In the genomic region with DNA sequence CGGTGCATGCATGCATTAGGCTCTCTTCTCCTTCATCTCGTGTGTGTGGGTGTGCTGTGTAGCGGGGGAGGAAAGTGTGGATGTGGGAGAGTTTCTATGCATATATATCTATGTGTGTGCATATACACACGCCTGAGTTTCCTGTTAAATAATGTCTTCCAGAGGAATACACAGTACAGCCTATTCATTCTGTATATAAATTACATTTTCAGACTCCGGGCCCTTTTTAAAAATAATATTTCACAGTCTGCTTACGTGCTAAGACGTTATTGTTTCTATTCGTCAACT, we compare ENCODE assay signal across 9 mouse cellular contexts. TPM values are rescaled to one million over a fixed set of nuclear protein-coding genes. Genes with fewer than 3 reads are reported as not detected.
A peak's percentile ranks its signal among the peaks of the same experiment; 100 is the strongest.
DNase-seq lines count a peak whose midpoint lies in the region; ATAC-seq and TF ChIP-seq lines count a peak whose summit lies in the region.
"Had no signal": no experiment of that assay in that cellular context is flagged by ENCODE, and none has a peak within 500 bp of the region (broad histone marks: within the 10 kb centered on the region; RNA-seq: fewer than 3 reads in every experiment).

No protein-coding gene starts in this region.

- intact Hi-C loops in heart, adult 2 months (cut with DNase I): loop anchor here (2.0 kb wide), 3 partner anchors 30 to 152 kb away; partner anchors contain the start of genes Cog7, Ears2 and Ubfd1

- H3K27me3 ChIP-seq in heart, adult 2 months (ENCODE audit: control insufficient read depth, insufficient read depth, low read length): no peaks in the 10 kb centered on the region
- no peaks in the 10 kb centered on the region for H3K27me3 ChIP-seq in thymus, adult 2 months (ENCODE audit: control insufficient read depth, insufficient read depth, low read length)
- no peaks in the 10 kb centered on the region for H3K27me3 ChIP-seq in liver, embryonic 13.5 days

- no peaks in the 10 kb centered on the region for H3K9me3 ChIP-seq in liver, embryonic 13.5 days (replicated peaks)

- ATAC-seq in liver, embryonic 13.5 days (ENCODE audit: low read depth): no peak; the same call in 1 of the 2 replicates

- DNase-seq in heart, adult 2 months: no peak
- no peak for DNase-seq in heart, adult 8-10 months (ENCODE audit: low spot score)
- DNase-seq in thymus, adult 2 months: no peak
- no peak for DNase-seq in thymus, postnatal 0 days (ENCODE audit: low spot score)
- DNase-seq in liver, embryonic 13.5 days: no peak
- no peak for DNase-seq in urinary bladder, postnatal 4 days (ENCODE audit: low spot score in 2 of 2)
- DNase-seq in cerebellum, postnatal 4 days (ENCODE audit: low spot score in 2 of 2): no peak
- DNase-seq in frontal cortex, postnatal 25 days (ENCODE audit: low spot score in 2 of 2): no peak

- peak overlapping the region; percentile 94 for H3K9ac ChIP-seq in heart, adult 2 months (ENCODE audit: low read depth, low read length)
- peak overlapping the region; percentile 87 for H3K9ac ChIP-seq in liver, embryonic 13.5 days

- H3K36me3 ChIP-seq in heart, adult 2 months (ENCODE audit: control insufficient read depth, insufficient read depth, low read length): peaks cover 13% of the 10 kb centered on the region; the same call in 1 of the 2 replicates
- peaks cover 24% of the 10 kb centered on the region for H3K36me3 ChIP-seq in thymus, adult 2 months (ENCODE audit: control insufficient read depth, insufficient read depth, low read length)
- H3K36me3 ChIP-seq in liver, embryonic 13.5 days: peaks cover 49% of the 10 kb centered on the region

- no peak for TF ChIP-seq CTCF in heart, adult 2 months (IDR thresholded peaks at IDR 0.05)
- no peak for TF ChIP-seq CTCF in thymus, adult 2 months (IDR thresholded peaks at IDR 0.05; ENCODE audit: borderline replicate concordance, control insufficient read depth, extremely low read depth, insufficient read depth, low read length, poor library complexity)

- peak overlapping the region; percentile 70 for H3K4me2 ChIP-seq in liver, embryonic 13.5 days

- 10% methylated on average over 8 of the region's 8 CpGs for WGBS in heart, adult 2 months
- WGBS in thymus, adult 2 months: 9% methylated on average over 8 of the region's 8 CpGs
- WGBS in liver, embryonic 13.5 days (ENCODE audit: insufficient replicate concordance): 11% methylated on average over 8 of the region's 8 CpGs

- TF ChIP-seq POLR2A in heart, adult 2 months (IDR thresholded peaks at IDR 0.05; ENCODE audit: insufficient read depth, low read depth, low read length): no peak
- TF ChIP-seq POLR2A in thymus, adult 2 months (IDR thresholded peaks at IDR 0.05; ENCODE audit: control insufficient read depth, extremely low read depth, insufficient read depth, low read length, poor library complexity): no peak

- no peaks in the 10 kb centered on the region for H3K4me1 ChIP-seq in heart, adult 2 months (ENCODE audit: control insufficient read depth, insufficient read depth, low read length)
- peaks cover 2% of the 10 kb centered on the region; the same call in 1 of the 2 replicates for H3K4me1 ChIP-seq in thymus, adult 2 months (replicated peaks; ENCODE audit: control insufficient read depth, insufficient read depth, low read length)
- peaks cover 24% of the 10 kb centered on the region for H3K4me1 ChIP-seq in liver, embryonic 13.5 days (replicated peaks)

- no peak for TF ChIP-seq EP300 in heart, adult 2 months (IDR thresholded peaks at IDR 0.05; ENCODE audit: insufficient read depth, low read depth, low read length)

- peak overlapping the region; percentile 87 for H3K27ac ChIP-seq in heart, adult 2 months
- H3K27ac ChIP-seq in thymus, adult 2 months (ENCODE audit: control insufficient read depth, insufficient read depth, low read length): no peak overlapping the region
- H3K27ac ChIP-seq in liver, embryonic 13.5 days: peak overlapping the region; percentile 84

- peak overlapping the region; percentile 96 for H3K4me3 ChIP-seq in heart, adult 2 months
- H3K4me3 ChIP-seq in thymus, adult 2 months (ENCODE audit: control insufficient read depth, insufficient read depth, low read length): peak overlapping the region; percentile 71
- H3K4me3 ChIP-seq in liver, embryonic 13.5 days (replicated peaks): peak overlapping the region; percentile 87

- H3K79me2 ChIP-seq in heart, adult 2 months (replicated peaks; ENCODE audit: control insufficient read depth, insufficient read depth, low read length): no peaks in the 10 kb centered on the region

RNA-seq across cellular contexts. Expression of gene Dctn5, which starts 0.4 kb away (rescaled TPM):
- 10 to 100 TPM; 25.3 to 26.1 TPM for total RNA-seq in heart, adult 2 months (2021)
- 40.5 and 55.8 TPM in 2 replicates for polyA plus RNA-seq in heart, adult 2 months (2012; rRNA removed)
- 10 to 100 TPM; 28.6 to 29.8 (median 29.1) TPM for total RNA-seq in heart, adult 8-10 months (2022)
- polyA plus RNA-seq in thymus, adult 2 months (2012; rRNA removed): 99.5 and 130 TPM in 2 replicates
- polyA plus RNA-seq in thymus, postnatal 0 days (2015; fragmentation: Nextera tagmentation; extraction: Ambion mirVana): 108 TPM in 2 replicates
- 54.7 and 55.9 TPM in 2 replicates for polyA plus RNA-seq in liver, embryonic 13.5 days (2015; fragmentation: Nextera tagmentation; extraction: Ambion mirVana)

RNA-seq across cellular contexts. Expression of gene Palb2, which starts 0.5 kb away (rescaled TPM):
- total RNA-seq in heart, adult 2 months (2021): under 1 TPM; 0.55 to 0.63 TPM
- polyA plus RNA-seq in heart, adult 2 months (2012; rRNA removed): 0.74 and 0.94 TPM in 2 replicates
- 1 to 10 TPM in 2 of 4 experiments, under 1 TPM in 2; 0.38 to 1.2 (median 1.0) TPM for total RNA-seq in heart, adult 8-10 months (2022)
- 5.9 and 6.1 TPM in 2 replicates for polyA plus RNA-seq in thymus, adult 2 months (2012; rRNA removed)
- 16.5 and 16.9 TPM in 2 replicates for polyA plus RNA-seq in thymus, postnatal 0 days (2015; fragmentation: Nextera tagmentation; extraction: Ambion mirVana)
- 13.5 and 16.0 TPM in 2 replicates for polyA plus RNA-seq in liver, embryonic 13.5 days (2015; fragmentation: Nextera tagmentation; extraction: Ambion mirVana)

RNA-seq across cellular contexts. Expression of gene Plk1, which starts 26.0 kb away (rescaled TPM):
- total RNA-seq in heart, adult 2 months (2021): under 1 TPM; 0.50 to 0.59 TPM
- 0.68 and 0.85 TPM in 2 replicates for polyA plus RNA-seq in heart, adult 2 months (2012; rRNA removed)
- under 1 TPM; 0.31 to 0.66 (median 0.46) TPM for total RNA-seq in heart, adult 8-10 months (2022)
- 71.8 and 93.5 TPM in 2 replicates for polyA plus RNA-seq in thymus, adult 2 months (2012; rRNA removed)
- polyA plus RNA-seq in thymus, postnatal 0 days (2015; fragmentation: Nextera tagmentation; extraction: Ambion mirVana): 125 and 129 TPM in 2 replicates
- polyA plus RNA-seq in liver, embryonic 13.5 days (2015; fragmentation: Nextera tagmentation; extraction: Ambion mirVana): 123 and 138 TPM in 2 replicates
- total RNA-seq: monocyte, adult 5-6 weeks had no signal

RNA-seq across cellular contexts. Expression of gene Ndufab1, which starts 31.6 kb away (rescaled TPM):
- 1,000 to 10,000 TPM; 1,546 to 1,742 TPM for total RNA-seq in heart, adult 2 months (2021)
- 502 and 847 TPM in 2 replicates for polyA plus RNA-seq in heart, adult 2 months (2012; rRNA removed)
- total RNA-seq in heart, adult 8-10 months (2022): 1,000 to 10,000 TPM; 1,624 to 1,874 (median 1,747) TPM
- 361 and 467 TPM in 2 replicates for polyA plus RNA-seq in thymus, adult 2 months (2012; rRNA removed)
- polyA plus RNA-seq in thymus, postnatal 0 days (2015; fragmentation: Nextera tagmentation; extraction: Ambion mirVana): 641 and 688 TPM in 2 replicates
- 562 and 589 TPM in 2 replicates for polyA plus RNA-seq in liver, embryonic 13.5 days (2015; fragmentation: Nextera tagmentation; extraction: Ambion mirVana)

RNA-seq across cellular contexts. Expression of gene Ern2, which starts 52.7 kb away (rescaled TPM):
- not detected for total RNA-seq in heart, adult 2 months (2021)
- polyA plus RNA-seq in heart, adult 2 months (2012; rRNA removed): 0.53 TPM in 1 of 2 replicates, not detected in the other
- not detected for total RNA-seq in heart, adult 8-10 months (2022)
- polyA plus RNA-seq in thymus, adult 2 months (2012; rRNA removed): 0.11 and 0.17 TPM in 2 replicates
- polyA plus RNA-seq in thymus, postnatal 0 days (2015; fragmentation: Nextera tagmentation; extraction: Ambion mirVana): 0.08 and 0.10 TPM in 2 replicates
- not detected in 2 replicates for polyA plus RNA-seq in liver, embryonic 13.5 days (2015; fragmentation: Nextera tagmentation; extraction: Ambion mirVana)
- total RNA-seq: monocyte, adult 5-6 weeks had no signal

Comparison
In these comparisons a context has a peak if more than half of its experiments do, and no peak if none do; other contexts are left out.
1. RNA of gene Plk1, which starts 26.0 kb away (polyA plus RNA-seq): 125 to 129 TPM in thymus, postnatal 0 days, 123 to 138 TPM in liver, embryonic 13.5 days and 71.8 to 93.5 TPM in thymus, adult 2 months; 0.68 to 0.85 TPM in heart, adult 2 months; every median in the first group is over 10 times any median in the second.
2. Peak in every context shown above with its lines, with median percentiles within 50 percentile points of each other: H3K4me3 ChIP-seq.